Mouse (Mus musculus): ENCODE measurements around the gene Plin2.
"Not testable (repeated sequence)": the region's sequence is repeated elsewhere in the genome, so short reads cannot be mapped to it uniquely, and the experiment has no call there.

DNA sequence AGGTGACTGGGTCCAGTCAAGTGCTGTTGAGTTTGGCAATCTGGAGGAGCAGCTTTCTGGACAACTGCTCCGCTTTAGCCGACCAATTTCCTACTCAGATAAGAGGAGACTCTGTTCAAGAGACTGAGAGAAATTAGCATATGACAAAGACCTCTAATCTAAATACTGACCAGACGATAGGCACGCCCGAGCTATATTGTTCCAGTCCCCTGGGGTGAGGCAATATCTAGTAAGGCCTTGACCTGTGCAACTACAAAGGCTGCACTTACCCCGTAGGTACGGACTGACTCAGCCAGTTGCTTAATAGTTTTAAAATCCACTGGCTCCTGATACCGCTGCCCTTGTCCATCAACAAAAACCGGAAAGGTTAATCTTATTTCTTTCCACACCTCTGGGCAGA lies 32.3 kb downstream of the Plin2 start:
- TF ChIP-seq POLR2A (IDR thresholded peaks at IDR 0.05; ENCODE audit: control insufficient read depth, low read depth, low read length); CTCF (IDR thresholded peaks at IDR 0.05; ENCODE audit: control insufficient read depth, insufficient read depth, insufficient replicate concordance, low read depth, low read length): not testable (repeated sequence)
